Mouse (Mus musculus) kidney, adult 11 months (tissue): ENCODE measurements around the gene Hoxa1.

Experiments
- DNase-seq: peaks from one replicate; pipeline ENCODE4 v3.0.0; 2022

Hoxa1 gene

GRCm38 (mm10) chr6:52157466-52158275 is 446 bp downstream of the Hoxa1 start:
- no peak for DNase-seq

DNA sequence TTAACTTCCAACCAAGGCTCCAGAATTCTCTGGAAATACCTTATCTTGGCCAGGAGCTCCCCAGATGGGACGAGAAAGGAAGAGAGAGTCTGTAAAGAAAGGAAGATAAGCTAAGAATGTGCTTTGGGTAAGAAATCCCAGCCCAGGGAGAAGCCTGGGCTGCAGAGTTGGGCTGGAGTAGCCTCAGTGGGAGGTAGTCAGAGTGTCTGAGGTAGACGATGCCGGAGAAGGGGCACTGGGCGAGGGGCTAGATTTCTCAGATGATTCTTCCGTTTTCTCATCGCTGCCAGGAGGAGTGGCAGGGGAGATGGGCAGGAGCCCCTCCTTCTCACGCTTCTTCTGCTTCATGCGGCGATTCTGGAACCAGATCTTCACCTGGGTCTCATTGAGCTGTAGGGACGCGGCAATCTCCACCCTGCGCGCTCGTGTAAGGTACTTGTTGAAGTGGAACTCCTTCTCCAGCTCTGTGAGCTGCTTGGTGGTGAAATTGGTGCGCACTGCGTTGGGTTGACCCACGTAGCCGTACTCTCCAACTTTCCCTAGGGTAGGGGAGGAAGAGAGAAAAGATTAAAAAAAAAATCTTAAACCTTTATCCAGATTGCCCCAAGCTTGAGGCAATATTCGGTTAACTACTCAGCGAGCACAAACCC is 1.4 kb downstream of the Hoxa1 start:
- no peak for DNase-seq

GRCm38 (mm10) chr6:52155471-52155870 is 2.6 kb downstream of the Hoxa1 start:
- no peak for DNase-seq

DNA sequence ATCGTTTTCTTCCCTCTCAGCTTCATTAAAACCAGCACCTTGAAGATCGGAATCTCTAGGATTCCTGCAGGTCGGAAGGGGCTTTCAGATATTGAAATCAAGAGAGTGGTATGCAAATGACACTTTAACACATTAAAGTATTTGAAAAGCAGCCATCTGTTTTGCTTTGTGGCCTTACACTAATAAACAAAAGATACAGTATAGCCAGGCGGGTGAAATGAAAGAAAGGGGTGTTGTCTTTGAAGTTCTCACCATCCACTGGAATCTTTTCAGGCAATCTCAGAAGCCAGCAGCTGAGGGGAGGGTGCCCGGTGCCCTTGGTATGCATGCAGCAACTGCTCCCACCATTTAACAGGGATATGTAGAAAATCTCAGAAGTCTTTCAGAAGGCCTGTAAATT is 4.1 kb downstream of the Hoxa1 start:
- no peak for DNase-seq

- no peak for DNase-seq
These were observed 4.8 kb downstream of the Hoxa1 start for GRCm38 (mm10) chr6:52153270-52153669.

GRCm38 (mm10) chr6:52152226-52153193 is 5.6 kb downstream of the Hoxa1 start:
- no peak for DNase-seq

GRCm38 (mm10) chr6:52151571-52151970 is 6.5 kb downstream of the Hoxa1 start:
- DNase-seq: no peak

GRCm38 (mm10) chr6:52150401-52150966 is 7.6 kb downstream of the Hoxa1 start:
- no peak for DNase-seq

GRCm38 (mm10) chr6:52139115-52139514 is 19.0 kb downstream of the Hoxa1 start:
- no peak for DNase-seq

DNA sequence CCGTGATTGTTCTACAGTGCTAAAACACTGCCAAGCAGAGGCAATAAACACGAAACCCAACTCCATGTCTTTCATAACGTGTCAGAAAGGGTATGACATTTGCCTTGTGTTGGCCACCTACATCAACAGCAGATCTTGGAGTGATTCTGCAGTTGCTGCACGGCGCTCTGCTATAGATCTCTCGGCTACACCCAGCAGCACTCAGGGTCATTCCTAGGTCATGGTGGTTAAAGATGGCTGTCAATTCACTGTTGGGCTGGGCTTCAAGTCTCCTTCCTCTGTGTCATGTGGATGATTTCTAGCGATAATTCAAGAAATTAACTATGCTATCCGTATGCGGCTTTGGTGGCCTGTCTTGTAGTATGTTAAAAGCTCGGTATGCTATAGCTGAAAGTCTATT is 19.5 kb downstream of the Hoxa1 start:
- no peak for DNase-seq

DNA sequence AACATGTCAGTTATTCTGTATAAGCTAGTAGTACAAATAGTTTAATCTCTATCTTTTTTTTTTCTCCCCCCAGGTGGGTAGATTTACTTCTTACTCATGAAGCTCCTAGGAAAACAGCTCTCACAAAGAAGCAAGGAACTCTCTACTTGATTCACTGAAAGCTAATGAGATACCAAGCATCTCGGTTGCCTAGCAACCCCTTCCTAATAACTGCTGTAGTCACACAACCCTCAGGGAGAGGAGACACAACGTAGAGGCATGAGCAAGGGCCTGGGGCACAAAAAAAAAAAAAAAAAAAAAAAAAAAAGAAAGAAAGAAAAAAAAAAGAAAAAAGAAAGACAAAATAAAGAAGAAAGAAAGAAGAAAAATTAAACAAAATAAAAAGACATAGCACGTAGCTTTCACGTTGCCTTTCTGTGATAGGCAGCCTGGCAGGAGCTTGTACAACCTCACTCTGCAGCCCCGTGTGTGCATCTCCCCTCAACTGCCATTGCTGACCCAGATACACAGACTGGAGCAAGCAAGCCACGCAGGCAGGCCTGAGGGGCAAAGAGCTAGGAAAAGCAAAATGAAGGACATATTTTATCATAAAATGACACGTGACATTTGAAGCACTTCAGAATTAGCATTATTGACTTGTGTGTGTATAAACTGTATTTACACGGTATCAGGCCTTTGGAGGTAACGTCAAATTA is 20.1 kb downstream of the Hoxa1 start:
- no peak for DNase-seq

GRCm38 (mm10) chr6:52123673-52124072 is 34.4 kb downstream of the Hoxa1 start:
- no peak for DNase-seq

GRCm38 (mm10) chr6:52121173-52121572 is 36.9 kb downstream of the Hoxa1 start:
- no peak for DNase-seq

DNA sequence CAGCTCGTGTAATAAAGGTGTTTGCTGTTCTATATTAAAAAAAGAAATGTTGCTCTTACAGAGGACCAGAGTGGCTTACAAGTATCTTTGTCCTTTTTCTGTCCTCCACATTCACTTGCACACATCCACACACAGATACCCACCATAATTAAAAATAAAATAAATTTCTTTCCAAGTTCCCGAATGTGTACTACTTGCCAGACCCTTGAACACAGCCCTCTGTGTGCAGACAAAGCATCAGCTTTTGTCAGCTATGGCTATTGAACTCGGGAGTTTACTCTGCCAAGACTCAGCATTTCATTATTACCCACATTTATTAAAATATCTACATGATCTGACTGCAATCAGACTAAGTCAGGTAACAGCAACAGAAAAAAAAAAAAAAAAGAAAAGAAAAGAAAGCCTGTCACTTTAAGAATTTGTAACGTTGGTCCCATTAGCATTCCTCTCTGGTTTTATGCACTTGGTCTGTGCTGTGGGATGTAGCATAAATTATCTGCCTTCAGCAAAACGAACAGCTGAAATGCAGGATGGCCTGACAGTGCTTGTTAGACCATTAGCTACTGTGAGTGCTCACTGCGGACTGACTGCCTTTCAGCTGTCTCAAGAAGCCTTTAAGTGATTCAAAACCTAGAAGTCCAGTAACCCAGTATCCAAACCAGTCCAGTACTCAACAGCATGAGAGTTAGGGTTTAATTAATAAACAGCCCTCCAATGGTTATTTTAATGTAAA is 39.0 kb downstream of the Hoxa1 start:
- no peak for DNase-seq

- no peak for DNase-seq
These were observed 42.2 kb downstream of the Hoxa1 start for GRCm38 (mm10) chr6:52115899-52116298.

- DNase-seq: no peak
These were observed 46.3 kb downstream of the Hoxa1 start for GRCm38 (mm10) chr6:52111846-52112245.

- DNase-seq: no peak
These were observed 50.7 kb downstream of the Hoxa1 start for GRCm38 (mm10) chr6:52107400-52107799.

- no peak for DNase-seq
These were observed 51.4 kb downstream of the Hoxa1 start for GRCm38 (mm10) chr6:52106716-52107115.

- no peak for DNase-seq
These were observed 51.9 kb downstream of the Hoxa1 start for GRCm38 (mm10) chr6:52106178-52106577.
